Mouse (Mus musculus) liver, embryonic 15.5 days (tissue): ENCODE measurements around the gene Ap3b2. TPM values are rescaled to one million over a fixed set of nuclear protein-coding genes. Genes with fewer than 3 reads are reported as not detected.
"Not testable (repeated sequence)": the region's sequence is repeated elsewhere in the genome, so short reads cannot be mapped to it uniquely, and the experiment has no call there.

Source experiments
- ATAC-seq: fragments of 200-750 bp; cut with Nextera tagmentation; 2 replicates; pipeline ENCODE4 v1.8.0; 2017; ENCODE audit warnings: moderate number of reproducible peaks, mild to moderate bottlenecking, moderate library complexity; ENCODE audit not compliant: insufficient read depth
- H3K27ac ChIP-seq: fragments of 300-500 bp; sonication (generic); replicated peaks from 2 replicates; pipeline ENCODE4 v1.5.1; 2015; ENCODE audit warnings: mild to moderate bottlenecking, inconsistent platforms
- H3K27me3 ChIP-seq: fragments of 300-500 bp; sonication (generic); 2 replicates; pipeline ENCODE4 v1.6.1; 2015; ENCODE audit warnings: mild to moderate bottlenecking, inconsistent platforms
- H3K36me3 ChIP-seq: fragments of 300-500 bp; sonication (generic); replicated peaks from 2 replicates; pipeline ENCODE4 v1.6.1; 2015; ENCODE audit warnings: moderate library complexity, mild to moderate bottlenecking, inconsistent platforms
- H3K4me1 ChIP-seq: fragments of 300-500 bp; sonication (generic); replicated peaks from 2 replicates; pipeline ENCODE4 v1.6.1; 2015; ENCODE audit warnings: inconsistent platforms
- H3K4me2 ChIP-seq: fragments of 300-500 bp; sonication (generic); 2 replicates; pipeline ENCODE4 v1.6.1; 2015; ENCODE audit warnings: moderate library complexity, mild to moderate bottlenecking, inconsistent platforms
- H3K4me3 ChIP-seq: fragments of 300-500 bp; sonication (generic); replicated peaks from 2 replicates; pipeline ENCODE4 v1.5.1; 2015; ENCODE audit warnings: mild to moderate bottlenecking, inconsistent platforms
- H3K9ac ChIP-seq: fragments of 300-500 bp; sonication (generic); 2 replicates; pipeline ENCODE4 v1.6.1; 2015; ENCODE audit warnings: moderate library complexity, mild to moderate bottlenecking, inconsistent platforms
- H3K9me3 ChIP-seq: fragments of 300-500 bp; sonication (generic); replicated peaks from 2 replicates; pipeline ENCODE4 v1.6.1; 2016; ENCODE audit warnings: inconsistent platforms
- WGBS: fragments of 180-500 bp; shearing (Covaris S2); methylation state at CpG from one replicate; pipeline ENCODE4 v1.1.7; 2015; ENCODE audit warnings: mixed read lengths; ENCODE audit not compliant: insufficient replicate concordance; 5-methylcytosine and 5-hydroxymethylcytosine counted together
- polyA plus RNA-seq: library from polyadenylated mRNA; unstranded; fragments of >200 nt; fragmentation: Nextera tagmentation; extraction: Ambion mirVana; gene quantifications from 2 replicates; pipeline ENCODE4 v1.2.1, GENCODE M21; 2015

Gene Ap3b2
- polyA plus RNA-seq, 1 experiment from 2014 or later = 0.09 TPM

- Histone ChIP-seq H3K9ac (no peak overlapping the region), H3K4me1 (no peaks in the 10 kb centered on the region), H3K9me3 (no peaks in the 10 kb centered on the region), H3K27ac (no peak overlapping the region), H3K27me3 (peaks cover 18% of the 10 kb centered on the region; the same call in 1 of the 2 replicates), H3K4me2 (no peak overlapping the region), H3K4me3 (no peak overlapping the region), H3K36me3 (no peaks in the 10 kb centered on the region)
- WGBS = 44% methylated on average over 6 of the region's 6 CpGs
- no peak for ATAC-seq
These were observed 22.7 kb upstream of the Ap3b2 start for GRCm38 (mm10) chr7:81516154-81517030.

- Histone ChIP-seq H3K4me1 (no peaks in the 10 kb centered on the region), H3K4me3 (no peak overlapping the region), H3K9me3 (no peaks in the 10 kb centered on the region), H3K36me3 (no peaks in the 10 kb centered on the region), H3K27me3 (peaks cover 18% of the 10 kb centered on the region; the same call in 1 of the 2 replicates), H3K9ac (no peak overlapping the region), H3K27ac (no peak overlapping the region), H3K4me2 (no peak overlapping the region)
- ATAC-seq = no peak
- 50% methylated on average over 13 of the region's 13 CpGs for WGBS
These were observed 21.3 kb upstream of the Ap3b2 start for GRCm38 (mm10) chr7:81514906-81515590.

GRCm38 (mm10) chr7:81501050-81501449 lies 7.3 kb upstream of the Ap3b2 start:
- no peak for ATAC-seq
- Histone ChIP-seq H3K27ac (no peak overlapping the region), H3K4me3 (no peak overlapping the region), H3K4me2 (no peak overlapping the region), H3K36me3 (no peaks in the 10 kb centered on the region), H3K27me3 (0 out of 2 replicates have a peak, but pooled peaks cover 3% of the 10 kb centered on the region), H3K9me3 (no peaks in the 10 kb centered on the region), H3K9ac (no peak overlapping the region), H3K4me1 (no peaks in the 10 kb centered on the region)
- 56% methylated on average over 2 of the region's 2 CpGs for WGBS

GRCm38 (mm10) chr7:81498181-81498580 lies 4.5 kb upstream of the Ap3b2 start, which contains the start of gene BC048679:
TSS of gene BC048679 (minus strand) at chr7:81498281.
- peaks cover 32% of the 10 kb centered on the region for H3K27me3 ChIP-seq
- H3K4me3 ChIP-seq = no peak within 1 kb of the TSS
- no peak for ATAC-seq
- no peaks in the 10 kb centered on the region for H3K36me3 ChIP-seq
- no peak within 1 kb of the TSS for H3K4me2 ChIP-seq
- no peaks in the 10 kb centered on the region for H3K4me1 ChIP-seq
- WGBS = 43% methylated on average over 7 of the region's 7 CpGs
- no peaks in the 10 kb centered on the region for H3K9me3 ChIP-seq
- H3K27ac ChIP-seq = no peak within 1 kb of the TSS
- no peak within 1 kb of the TSS for H3K9ac ChIP-seq

DNA sequence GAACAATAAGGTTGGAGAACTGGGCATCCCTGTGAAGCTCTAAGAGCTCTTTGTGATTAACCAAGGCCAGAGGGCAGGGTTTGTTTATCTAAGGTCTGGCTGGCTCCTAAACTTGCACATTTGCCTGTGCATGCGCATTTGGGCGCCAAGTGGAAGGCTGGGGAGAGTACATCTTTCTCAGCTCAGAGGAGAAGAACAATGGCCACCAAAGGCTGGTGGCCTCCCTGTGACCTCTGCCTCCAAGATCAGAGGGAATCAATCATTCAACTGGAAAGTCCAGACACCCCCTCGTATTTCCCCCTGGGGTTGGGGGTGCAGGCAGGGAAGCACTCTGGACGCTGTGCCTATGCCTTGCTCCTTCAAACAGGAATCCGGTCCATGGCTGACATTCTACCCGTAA lies 3.4 kb upstream of the Ap3b2 start:
- peaks cover 42% of the 10 kb centered on the region for H3K27me3 ChIP-seq
- no peaks in the 10 kb centered on the region for H3K4me1 ChIP-seq
- no peak overlapping the region for H3K27ac ChIP-seq
- H3K4me2 ChIP-seq = no peak overlapping the region
- no peak overlapping the region for H3K4me3 ChIP-seq
- H3K36me3 ChIP-seq = no peaks in the 10 kb centered on the region
- H3K9ac ChIP-seq = no peak overlapping the region
- WGBS = 40% methylated on average over 6 of the region's 6 CpGs
- no peak for ATAC-seq
- H3K9me3 ChIP-seq = no peaks in the 10 kb centered on the region

GRCm38 (mm10) chr7:81492628-81493027 lies 1.1 kb downstream of the Ap3b2 start:
- Histone ChIP-seq H3K4me1 (no peaks in the 10 kb centered on the region), H3K4me2 (no peak overlapping the region), H3K36me3 (no peaks in the 10 kb centered on the region), H3K4me3 (no peak overlapping the region), H3K9ac (no peak overlapping the region), H3K27ac (no peak overlapping the region), H3K27me3 (peaks cover 56% of the 10 kb centered on the region), H3K9me3 (no peaks in the 10 kb centered on the region)
- ATAC-seq = no peak
- WGBS = 53% methylated on average over 9 of the region's 9 CpGs

GRCm38 (mm10) chr7:81489649-81490048 lies 4.1 kb downstream of the Ap3b2 start:
- Histone ChIP-seq H3K4me1 (no peaks in the 10 kb centered on the region), H3K4me3 (no peak overlapping the region), H3K27ac (no peak overlapping the region), H3K4me2 (no peak overlapping the region), H3K9ac (no peak overlapping the region), H3K9me3 (no peaks in the 10 kb centered on the region), H3K27me3 (peaks cover 39% of the 10 kb centered on the region), H3K36me3 (no peaks in the 10 kb centered on the region)
- 16% methylated on average over 9 of the region's 9 CpGs for WGBS
- ATAC-seq = no peak

DNA sequence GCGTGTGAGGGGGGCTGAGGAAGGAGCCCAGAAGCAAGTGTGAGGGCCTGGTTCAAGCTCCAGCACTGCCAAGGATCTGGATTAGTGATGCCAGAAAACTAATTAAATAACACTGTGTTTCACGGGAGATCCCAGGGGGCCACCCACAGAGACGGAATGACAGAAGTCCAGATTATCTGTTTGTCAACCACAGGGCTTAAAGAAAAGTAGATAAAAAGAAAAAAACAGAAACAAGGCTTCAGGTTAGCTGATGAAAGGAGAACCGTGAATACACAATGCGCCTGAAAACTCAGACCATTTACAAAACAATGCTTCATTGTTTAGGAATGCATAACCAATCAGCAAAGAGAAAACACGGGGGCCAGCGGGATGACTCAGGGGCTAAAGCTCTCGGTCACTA lies 12.9 kb downstream of the Ap3b2 start:
- WGBS = 7% methylated on average over 8 of the region's 8 CpGs
- ATAC-seq = no peak

GRCm38 (mm10) chr7:81479531-81480090 lies 14.1 kb downstream of the Ap3b2 start:
- Histone ChIP-seq H3K4me1 (no peaks in the 10 kb centered on the region), H3K9ac (no peak overlapping the region), H3K4me3 (no peak overlapping the region), H3K9me3 (no peaks in the 10 kb centered on the region), H3K4me2 (no peak overlapping the region), H3K36me3 (no peaks in the 10 kb centered on the region), H3K27me3 (peaks cover 20% of the 10 kb centered on the region), H3K27ac (no peak overlapping the region)
- ATAC-seq = no peak
- 54% methylated on average over 3 of the region's 3 CpGs for WGBS

More for the DNA sequence above, 12.9 kb downstream of the Ap3b2 start:
- Histone ChIP-seq H3K36me3 (no peaks in the 10 kb centered on the region), H3K9ac (no peak overlapping the region), H3K27ac (no peak overlapping the region), H3K4me2 (no peak overlapping the region), H3K9me3 (no peaks in the 10 kb centered on the region), H3K4me1 (no peaks in the 10 kb centered on the region), H3K27me3 (peaks cover 20% of the 10 kb centered on the region), H3K4me3 (no peak overlapping the region)

- not testable (repeated sequence) for H3K4me1 ChIP-seq, H3K4me3 ChIP-seq, H3K36me3 ChIP-seq, H3K9ac ChIP-seq, ATAC-seq, H3K4me2 ChIP-seq, H3K9me3 ChIP-seq, H3K27ac ChIP-seq
- H3K27me3 ChIP-seq = peaks cover 20% of the 10 kb centered on the region
These were observed 15.5 kb downstream of the Ap3b2 start for GRCm38 (mm10) chr7:81478261-81478660.

DNA sequence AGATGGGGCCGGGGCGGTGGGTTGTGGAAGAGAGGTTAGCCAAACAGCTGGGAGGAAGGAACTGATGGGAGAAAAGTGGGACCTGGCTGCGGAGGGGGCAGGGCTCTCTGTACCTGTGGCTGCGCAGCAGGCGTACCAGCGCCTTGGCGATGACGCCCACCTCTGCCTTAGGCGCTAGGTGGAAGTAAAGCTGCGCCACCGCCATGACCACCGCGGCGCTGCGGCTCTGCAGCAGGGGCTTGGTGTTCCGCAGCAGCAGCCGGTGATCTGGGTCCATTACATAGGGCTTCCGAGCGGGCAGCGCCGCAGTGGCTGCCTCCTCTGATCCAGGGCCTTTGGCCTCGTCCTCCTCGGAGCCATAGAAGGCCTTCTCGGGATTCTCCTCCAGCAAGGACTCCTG lies 16.9 kb downstream of the Ap3b2 start:
- WGBS = 6% methylated on average over 24 of the region's 24 CpGs
- ATAC-seq = no peak
- H3K36me3 ChIP-seq = no peaks in the 10 kb centered on the region
- no peaks in the 10 kb centered on the region for H3K4me1 ChIP-seq
- no peak overlapping the region for H3K27ac ChIP-seq
- no peaks in the 10 kb centered on the region for H3K9me3 ChIP-seq
- no peak overlapping the region for H3K4me3 ChIP-seq
- H3K4me2 ChIP-seq = no peak overlapping the region
- H3K27me3 ChIP-seq = peaks cover 20% of the 10 kb centered on the region
- H3K9ac ChIP-seq = no peak overlapping the region
